Mouse (Mus musculus): Measurements from ENCODE around the gene Olfr49.
A peak's percentile ranks its signal among the peaks of the same experiment; 100 is the strongest.

The Olfr49 gene

DNA sequence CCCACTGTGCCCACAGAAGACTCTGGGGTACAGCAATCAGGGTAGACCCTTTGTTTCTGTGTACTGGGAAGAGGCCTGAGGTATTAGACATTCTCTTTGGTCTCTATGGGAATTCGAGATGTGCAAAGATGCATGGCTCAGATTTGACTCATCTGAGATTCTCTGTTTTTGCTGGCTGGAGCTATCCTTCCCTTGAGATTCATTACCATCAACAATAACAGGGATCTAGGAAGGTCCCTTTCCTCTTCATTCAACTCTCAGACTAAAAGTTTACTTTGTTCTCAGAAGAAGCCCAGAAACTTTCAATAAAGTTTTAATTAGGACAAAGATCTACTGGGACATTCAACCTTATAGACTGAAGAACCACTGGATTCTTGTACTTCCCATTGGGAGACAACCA, at the start of gene Olfr49:
Gene Olfr49, minus strand, starts transcription at position 101 of the 400 bp plus-strand sequence.
- DNase-seq (ENCODE audit: low read depth, low spot score) = no peak

DNA sequence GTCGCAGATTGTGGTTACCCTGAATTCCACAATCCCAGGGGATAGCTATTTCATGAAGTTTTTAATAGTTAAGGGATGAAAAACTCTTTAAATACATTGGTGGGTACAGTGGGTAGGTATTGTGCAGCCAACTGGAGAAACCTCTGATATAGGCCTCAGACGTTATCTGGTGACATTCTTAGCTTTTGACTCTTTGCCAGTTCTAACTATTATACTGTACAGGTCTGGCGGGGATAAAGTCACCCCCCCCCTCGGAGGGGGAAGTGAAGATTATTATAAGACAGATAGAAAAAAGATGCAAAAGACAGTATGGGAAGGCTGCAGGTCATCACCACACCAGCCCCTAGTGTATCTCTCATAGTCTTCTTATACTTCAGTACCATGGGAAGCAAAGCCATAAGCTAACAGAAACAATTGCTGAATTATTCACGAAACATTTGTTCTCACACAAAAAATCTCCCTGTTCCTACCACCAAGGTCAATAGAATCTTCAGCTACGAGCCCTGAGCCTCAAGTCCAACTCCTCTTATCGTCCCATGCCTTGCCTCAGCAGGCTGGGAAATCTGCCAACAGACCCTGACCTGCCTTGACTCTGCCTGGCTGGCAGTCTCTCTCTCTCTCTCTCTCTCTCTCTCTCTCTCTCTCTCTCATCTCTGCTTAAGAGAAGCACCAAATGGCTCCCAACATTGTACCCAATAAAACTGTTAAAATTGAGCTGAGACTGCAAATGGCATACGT, 48.9 kb upstream of the Olfr49 start:
- no peak for DNase-seq (ENCODE audit: low read depth, low spot score)

GRCm38 (mm10) chr14:54332176-54333074, 47.7 kb upstream of the Olfr49 start:
- no peak for DNase-seq (ENCODE audit: low read depth, low spot score)

GRCm38 (mm10) chr14:54331178-54331577, 46.4 kb upstream of the Olfr49 start:
- DNase-seq (ENCODE audit: low read depth, low spot score) = no peak

DNA sequence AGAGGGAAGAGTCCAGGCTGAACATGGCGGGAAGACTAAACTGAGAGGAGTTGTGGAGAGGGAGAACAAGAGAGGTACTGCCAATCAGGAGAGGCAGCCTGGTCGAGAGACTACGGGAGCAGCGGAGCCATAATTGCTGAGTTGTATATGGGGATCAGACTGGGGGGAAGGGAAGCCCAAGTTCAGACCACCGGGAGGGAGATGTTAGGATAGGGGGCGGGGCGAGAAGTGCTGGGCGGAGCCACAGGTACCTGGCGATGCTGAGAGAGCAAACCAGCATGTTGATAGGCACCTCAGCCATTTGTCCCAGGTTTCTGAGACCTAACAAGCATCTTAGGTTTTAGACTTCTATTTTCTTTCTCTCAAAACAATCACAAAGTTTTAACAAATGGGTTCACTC, 44.5 kb upstream of the Olfr49 start:
- no peak for DNase-seq (ENCODE audit: low read depth, low spot score)

DNA sequence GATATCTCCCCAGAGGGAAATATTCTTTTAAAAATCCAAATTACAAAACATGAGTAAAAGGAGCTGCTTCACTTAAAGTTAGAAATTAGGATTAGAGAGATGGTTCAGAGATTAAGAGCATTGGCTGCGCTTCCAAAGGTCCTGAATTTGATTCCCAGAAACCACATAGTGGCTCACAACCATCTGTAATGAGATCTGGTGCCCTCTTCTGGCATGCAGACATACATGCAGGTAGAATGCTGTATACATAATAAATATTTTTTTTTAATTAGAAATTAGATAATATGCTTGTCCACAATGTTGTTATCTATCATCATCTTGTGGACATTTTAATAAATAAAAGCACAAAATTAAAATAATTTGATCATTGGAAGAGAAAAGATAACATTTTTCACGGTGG, 43.8 kb upstream of the Olfr49 start:
- no peak for DNase-seq (ENCODE audit: low read depth, low spot score)

DNA sequence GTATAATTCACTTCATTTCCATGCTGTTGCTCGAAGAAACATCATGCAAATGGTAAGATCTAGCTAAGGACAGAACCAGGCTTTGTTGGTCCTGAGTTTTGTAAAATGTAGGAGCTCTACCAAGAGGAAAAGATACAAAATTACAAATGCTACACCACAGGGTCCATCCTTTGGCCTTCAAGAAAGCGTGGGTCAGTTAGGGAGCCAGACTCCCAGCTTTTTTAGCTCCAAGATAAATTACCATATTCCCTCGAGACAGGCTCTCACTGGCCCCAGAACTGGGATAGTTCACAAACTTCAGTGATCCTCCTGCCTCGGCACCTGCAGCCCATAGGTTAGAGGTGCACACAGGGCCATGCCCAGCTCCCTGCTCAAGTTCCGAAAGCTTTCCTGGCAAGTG, 39.7 kb upstream of the Olfr49 start:
- no peak for DNase-seq (ENCODE audit: low read depth, low spot score)

GRCm38 (mm10) chr14:54321556-54322376, 37.0 kb upstream of the Olfr49 start:
- no peak for DNase-seq (ENCODE audit: low read depth, low spot score)

- peak; percentile 4 for DNase-seq (ENCODE audit: low read depth, low spot score)
Observed at GRCm38 (mm10) chr14:54311763-54312162, 27.0 kb upstream of the Olfr49 start.

DNA sequence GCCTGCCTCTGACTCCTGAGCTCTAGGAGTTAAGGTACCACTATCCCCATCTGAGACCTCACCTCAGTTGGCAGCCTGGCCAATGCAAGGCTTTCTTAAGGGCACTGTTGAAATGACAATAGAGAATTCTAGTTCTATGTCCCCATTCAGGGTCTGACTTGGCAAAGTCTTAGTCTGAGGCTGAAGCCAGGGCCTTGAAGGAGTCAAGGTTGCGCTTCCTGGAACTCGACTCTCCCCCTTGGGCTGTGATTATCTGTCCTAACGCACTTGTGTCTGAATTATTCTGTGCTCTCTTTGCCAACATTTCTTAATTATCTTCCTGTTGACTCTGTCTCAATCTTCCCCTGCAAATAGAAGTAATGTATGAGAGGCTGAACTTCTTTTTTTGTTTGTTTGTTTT, 15.9 kb upstream of the Olfr49 start:
- DNase-seq (ENCODE audit: low read depth, low spot score) = no peak

- no peak for DNase-seq (ENCODE audit: low read depth, low spot score)
Observed at GRCm38 (mm10) chr14:54300136-54300535, 15.4 kb upstream of the Olfr49 start.

- DNase-seq (ENCODE audit: low read depth, low spot score) = no peak
Observed at GRCm38 (mm10) chr14:54276446-54276845, 8.3 kb downstream of the Olfr49 start.

- DNase-seq (ENCODE audit: low read depth, low spot score) = no peak
Observed at GRCm38 (mm10) chr14:54272696-54273095, 12.0 kb downstream of the Olfr49 start.

DNA sequence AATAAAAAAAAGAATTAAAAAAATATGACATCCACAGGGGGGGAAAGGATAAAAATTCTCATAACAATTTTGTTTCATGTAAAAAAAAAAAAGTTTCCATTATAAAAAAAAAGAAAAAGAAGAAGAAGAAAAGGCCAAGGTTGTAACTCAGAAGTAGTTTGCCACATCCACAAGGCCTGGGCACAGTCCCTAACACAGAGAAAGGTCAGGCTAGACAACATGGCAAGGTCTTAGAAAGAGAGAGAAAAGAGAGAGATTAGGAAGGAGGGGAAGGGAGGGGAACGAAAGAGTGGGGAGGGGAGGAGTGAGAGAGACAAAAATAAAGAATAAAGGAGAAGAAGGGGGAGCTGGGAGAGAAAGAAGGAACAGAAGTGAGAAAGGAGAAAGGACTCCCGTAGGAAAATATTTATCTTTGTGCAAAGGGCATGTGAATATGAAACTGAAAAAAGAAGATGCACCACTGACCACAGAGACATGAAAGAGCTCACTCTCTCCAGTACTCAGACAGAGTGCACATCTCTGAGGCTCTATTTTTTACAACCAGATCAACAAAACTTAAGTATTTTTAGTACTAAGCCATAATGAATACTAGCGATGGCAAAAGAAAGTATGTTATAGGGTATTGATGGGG, 12.6 kb downstream of the Olfr49 start:
- DNase-seq (ENCODE audit: low read depth, low spot score) = no peak

- DNase-seq (ENCODE audit: low read depth, low spot score) = no peak
Observed at GRCm38 (mm10) chr14:54270413-54270812, 14.3 kb downstream of the Olfr49 start.

GRCm38 (mm10) chr14:54269566-54269965, 15.2 kb downstream of the Olfr49 start:
- DNase-seq (ENCODE audit: low read depth, low spot score) = no peak

DNA sequence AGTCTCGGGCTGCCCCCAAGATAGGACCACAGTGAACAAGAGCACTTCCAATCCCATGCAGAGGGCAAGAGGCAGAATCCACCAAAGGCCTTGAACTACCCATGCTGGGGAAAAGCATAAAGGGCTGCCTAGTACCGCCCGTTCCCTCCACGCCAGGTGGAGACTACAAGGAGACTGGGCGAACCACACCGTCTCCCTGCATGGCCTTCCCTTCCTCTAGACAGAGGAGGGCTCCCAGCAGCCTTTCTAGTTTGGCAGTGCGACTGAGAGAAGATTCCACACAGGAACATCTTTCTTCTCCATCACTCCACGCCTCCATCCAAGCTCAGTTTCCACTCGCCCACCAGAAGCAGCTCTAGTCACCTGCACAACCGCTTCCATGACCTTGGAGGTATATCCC, 16.8 kb downstream of the Olfr49 start:
- no peak for DNase-seq (ENCODE audit: low read depth, low spot score)

- no peak for DNase-seq (ENCODE audit: low read depth, low spot score)
Observed at GRCm38 (mm10) chr14:54265951-54266350, 18.8 kb downstream of the Olfr49 start.

GRCm38 (mm10) chr14:54265093-54265492, 19.6 kb downstream of the Olfr49 start:
- DNase-seq (ENCODE audit: low read depth, low spot score) = no peak

- DNase-seq (ENCODE audit: low read depth, low spot score) = no peak
Observed at GRCm38 (mm10) chr14:54264231-54264630, 20.5 kb downstream of the Olfr49 start.

GRCm38 (mm10) chr14:54263099-54263498, 21.6 kb downstream of the Olfr49 start:
- DNase-seq (ENCODE audit: low read depth, low spot score) = no peak
